Mouse (Mus musculus): Measurements from ENCODE around the gene Erc1. TPM values are rescaled to one million over a fixed set of nuclear protein-coding genes. Genes with fewer than 3 reads are reported as not detected.

Gene Erc1
- total and polyA plus RNA-seq, 2 experiments from 2014 or later = 43.3 to 83.3 TPM

GRCm38 (mm10) chr6:119741861-119742260 is 106.1 kb downstream of the Erc1 start:
- no peak for ATAC-seq

GRCm38 (mm10) chr6:119740541-119740940 is 107.4 kb downstream of the Erc1 start:
- H3K4me1 ChIP-seq (ENCODE audit: insufficient read depth) = no peaks in the 10 kb centered on the region
- TF ChIP-seq CTCF (IDR thresholded peaks at IDR 0.05; ENCODE audit: low read depth) = no peak
- H3K4me3 ChIP-seq (ENCODE audit: low read depth, low read length) = no peak overlapping the region
- no peak overlapping the region for H3K27ac ChIP-seq (ENCODE audit: low read depth, low read length)
- DNase-seq = no peak
- H3K27me3 ChIP-seq (ENCODE audit: insufficient read depth, low read length) = no peaks in the 10 kb centered on the region
- H3K36me3 ChIP-seq (ENCODE audit: insufficient read depth) = peaks cover 6% of the 10 kb centered on the region
- whole genome bisulfite sequencing = 89% methylated on average over 3 of the region's 3 CpGs
- H3K4me2 ChIP-seq (ENCODE audit: low read depth) = no peak overlapping the region
- no peak for ATAC-seq
- no peaks in the 10 kb centered on the region for H3K9me3 ChIP-seq (ENCODE audit: low read length)
- H3K9ac ChIP-seq = no peak overlapping the region

More at GRCm38 (mm10) chr6:119741861-119742260, 106.1 kb downstream of the Erc1 start:
- WGBS = 78% methylated on average over 2 of the region's 2 CpGs
- H3K27ac ChIP-seq (ENCODE audit: low read depth, low read length) = no peak overlapping the region
- H3K27me3 ChIP-seq (ENCODE audit: insufficient read depth, low read length) = no peaks in the 10 kb centered on the region
- no peaks in the 10 kb centered on the region for H3K4me1 ChIP-seq (ENCODE audit: insufficient read depth)
- no peak for DNase-seq
- H3K36me3 ChIP-seq (ENCODE audit: insufficient read depth) = peaks cover 6% of the 10 kb centered on the region
- no peak for TF ChIP-seq CTCF (IDR thresholded peaks at IDR 0.05; ENCODE audit: low read depth)
- H3K9ac ChIP-seq = no peak overlapping the region
- H3K9me3 ChIP-seq (ENCODE audit: low read length) = no peaks in the 10 kb centered on the region
- no peak overlapping the region for H3K4me2 ChIP-seq (ENCODE audit: low read depth)
- H3K4me3 ChIP-seq (ENCODE audit: low read depth, low read length) = no peak overlapping the region

- Histone ChIP-seq H3K9me3 (ENCODE audit: low read length) (no peaks in the 10 kb centered on the region), H3K36me3 (ENCODE audit: insufficient read depth) (peaks cover 6% of the 10 kb centered on the region), H3K4me1 (ENCODE audit: insufficient read depth) (no peaks in the 10 kb centered on the region), H3K4me2 (ENCODE audit: low read depth) (no peak overlapping the region), H3K4me3 (ENCODE audit: low read depth, low read length) (no peak overlapping the region), H3K27ac (ENCODE audit: low read depth, low read length) (no peak overlapping the region), H3K9ac (no peak overlapping the region), H3K27me3 (ENCODE audit: insufficient read depth, low read length) (no peaks in the 10 kb centered on the region)
- TF ChIP-seq CTCF (IDR thresholded peaks at IDR 0.05; ENCODE audit: low read depth) = no peak
- ATAC-seq (no peak), DNase-seq (no peak)
- WGBS = 93% methylated on average over 4 of the region's 4 CpGs
Measured at GRCm38 (mm10) chr6:119738638-119739375, 109.2 kb downstream of the Erc1 start.

- no peak for DNase-seq
- Histone ChIP-seq H3K27me3 (ENCODE audit: insufficient read depth, low read length) (no peaks in the 10 kb centered on the region), H3K4me1 (ENCODE audit: insufficient read depth) (no peaks in the 10 kb centered on the region), H3K4me2 (ENCODE audit: low read depth) (no peak overlapping the region), H3K27ac (ENCODE audit: low read depth, low read length) (no peak overlapping the region), H3K9ac (no peak overlapping the region), H3K9me3 (ENCODE audit: low read length) (no peaks in the 10 kb centered on the region), H3K36me3 (ENCODE audit: insufficient read depth) (peaks cover under 1% of the 10 kb centered on the region), H3K4me3 (ENCODE audit: low read depth, low read length) (no peak overlapping the region)
- 94% methylated on average over 4 of the region's 4 CpGs for WGBS
- ATAC-seq = no peak
- no peak for TF ChIP-seq CTCF (IDR thresholded peaks at IDR 0.05; ENCODE audit: low read depth)
Measured at GRCm38 (mm10) chr6:119737716-119738115, 110.3 kb downstream of the Erc1 start.

- no peaks in the 10 kb centered on the region for H3K4me1 ChIP-seq (ENCODE audit: insufficient read depth)
- H3K9ac ChIP-seq = no peak overlapping the region
- 61% methylated on average over 2 of the region's 2 CpGs for WGBS
Measured at GRCm38 (mm10) chr6:119735937-119736336, 112.0 kb downstream of the Erc1 start.

GRCm38 (mm10) chr6:119731155-119731554 is 116.8 kb downstream of the Erc1 start:
- ATAC-seq = no peak
- Histone ChIP-seq H3K27me3 (ENCODE audit: insufficient read depth, low read length) (no peaks in the 10 kb centered on the region), H3K4me3 (ENCODE audit: low read depth, low read length) (no peak overlapping the region), H3K9ac (no peak overlapping the region), H3K4me1 (ENCODE audit: insufficient read depth) (no peaks in the 10 kb centered on the region), H3K4me2 (ENCODE audit: low read depth) (no peak overlapping the region), H3K9me3 (ENCODE audit: low read length) (no peaks in the 10 kb centered on the region), H3K27ac (ENCODE audit: low read depth, low read length) (no peak overlapping the region), H3K36me3 (ENCODE audit: insufficient read depth) (no peaks in the 10 kb centered on the region; the same call in 1 of the 2 replicates)
- no peak for DNase-seq
- TF ChIP-seq CTCF (IDR thresholded peaks at IDR 0.05; ENCODE audit: low read depth) = no peak
- 96% methylated on average over 2 of the region's 2 CpGs for WGBS

More at GRCm38 (mm10) chr6:119735937-119736336, 112.0 kb downstream of the Erc1 start:
- DNase-seq (no peak), ATAC-seq (no peak)
- no peak for TF ChIP-seq CTCF (IDR thresholded peaks at IDR 0.05; ENCODE audit: low read depth)
- Histone ChIP-seq H3K36me3 (ENCODE audit: insufficient read depth) (no peaks in the 10 kb centered on the region; the same call in 1 of the 2 replicates), H3K4me2 (ENCODE audit: low read depth) (no peak overlapping the region), H3K9me3 (ENCODE audit: low read length) (no peaks in the 10 kb centered on the region), H3K27me3 (ENCODE audit: insufficient read depth, low read length) (no peaks in the 10 kb centered on the region), H3K4me3 (ENCODE audit: low read depth, low read length) (no peak overlapping the region), H3K27ac (ENCODE audit: low read depth, low read length) (no peak overlapping the region)

GRCm38 (mm10) chr6:119715234-119715633 is 132.7 kb downstream of the Erc1 start:
- no peak overlapping the region for H3K4me2 ChIP-seq (ENCODE audit: low read depth)
- H3K27me3 ChIP-seq (ENCODE audit: insufficient read depth, low read length) = no peaks in the 10 kb centered on the region
- H3K4me1 ChIP-seq (ENCODE audit: insufficient read depth) = no peaks in the 10 kb centered on the region
- WGBS = 97% methylated on average over 2 of the region's 2 CpGs
- H3K36me3 ChIP-seq (ENCODE audit: insufficient read depth) = peaks cover 3% of the 10 kb centered on the region; the same call in 1 of the 2 replicates
- no peak overlapping the region for H3K9ac ChIP-seq
- no peak for DNase-seq
- no peak overlapping the region for H3K27ac ChIP-seq (ENCODE audit: low read depth, low read length)
- H3K9me3 ChIP-seq (ENCODE audit: low read length) = no peaks in the 10 kb centered on the region
- no peak for TF ChIP-seq CTCF (IDR thresholded peaks at IDR 0.05; ENCODE audit: low read depth)
- H3K4me3 ChIP-seq (ENCODE audit: low read depth, low read length) = no peak overlapping the region
- no peak for ATAC-seq

Data from forebrain, postnatal 0 days (tissue).